Mouse (Mus musculus) embryonic facial prominence, embryonic 10.5 days (tissue): ENCODE results near the gene Gal3st2. TPM values are rescaled to one million over a fixed set of nuclear protein-coding genes. Genes with fewer than 3 reads are reported as not detected.
"Not testable (repeated sequence)": the region's sequence is repeated elsewhere in the genome, so short reads cannot be mapped to it uniquely, and the experiment has no call there.

Experiments used
- DNase-seq: peaks from one replicate; pipeline ENCODE4 v3.0.0-alpha.2; 2017; ENCODE audit warnings: low spot score
- H3K27ac ChIP-seq: fragments of 300-500 bp; sonication (generic); replicated peaks from 2 replicates; pipeline ENCODE4 v1.5.1; 2016; ENCODE audit warnings: mild to moderate bottlenecking
- H3K27me3 ChIP-seq: fragments of 300-500 bp; sonication (generic); replicated peaks from 2 replicates; pipeline ENCODE4 v1.6.1; 2016; ENCODE audit warnings: low read depth, mild to moderate bottlenecking; ENCODE audit not compliant: poor library complexity, severe bottlenecking
- H3K36me3 ChIP-seq: fragments of 300-500 bp; sonication (generic); replicated peaks from 2 replicates; pipeline ENCODE4 v1.6.1; 2016; ENCODE audit warnings: mild to moderate bottlenecking, moderate library complexity
- H3K4me1 ChIP-seq: fragments of 300-500 bp; sonication (generic); 2 replicates; pipeline ENCODE4 v1.6.1; 2016
- H3K4me3 ChIP-seq: fragments of 300-500 bp; sonication (generic); 2 replicates; pipeline ENCODE4 v1.5.1; 2016; ENCODE audit warnings: mild to moderate bottlenecking, moderate library complexity
- H3K9me3 ChIP-seq: fragments of 300-500 bp; sonication (generic); 2 replicates; pipeline ENCODE4 v1.6.1; 2016; ENCODE audit warnings: mild to moderate bottlenecking
- WGBS: fragments of 180-500 bp; shearing (Covaris S2); methylation state at CpG from one replicate; pipeline ENCODE4 v1.1.7; 2016; 5-methylcytosine and 5-hydroxymethylcytosine counted together
- polyA plus RNA-seq: library from polyadenylated mRNA; unstranded; fragments of >200 nt; fragmentation: Nextera tagmentation; extraction: Ambion mirVana; gene quantifications from 2 replicates; pipeline ENCODE4 v1.2.1, GENCODE M21; 2016

The Gal3st2 gene
- polyA plus RNA-seq, 1 experiment from 2014 or later = not detected

DNA sequence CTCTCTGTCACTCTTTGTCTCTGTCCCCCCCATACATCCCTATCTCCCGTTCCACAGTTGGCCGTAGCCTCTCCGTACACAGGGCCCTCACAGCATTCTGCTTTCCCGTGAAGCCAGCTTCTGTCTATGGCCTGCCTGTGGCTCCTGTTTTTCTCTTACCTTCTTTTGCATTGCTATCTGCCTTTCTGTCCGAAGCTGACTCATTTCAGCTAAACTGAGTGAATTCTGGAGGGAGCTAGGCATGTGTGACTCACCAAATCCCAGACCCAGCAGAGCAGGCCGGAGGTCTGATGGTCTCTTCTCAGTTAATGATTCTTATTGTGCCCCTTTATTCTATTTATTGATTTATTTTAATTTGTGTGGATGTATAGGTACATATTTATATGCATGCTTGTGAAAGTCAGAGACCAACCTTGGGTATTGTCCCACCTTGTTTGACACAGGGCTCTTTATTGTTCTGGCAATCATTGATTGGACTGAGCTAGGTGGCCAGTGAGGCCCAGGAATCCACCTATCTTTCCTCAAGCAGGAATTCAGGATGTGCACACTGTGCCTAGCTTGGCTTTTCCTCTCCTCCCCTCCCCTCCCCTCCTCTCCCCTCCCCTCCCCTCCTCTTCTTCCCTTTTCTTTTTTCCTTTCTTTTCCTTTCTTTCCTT is 25.1 kb upstream of the Gal3st2 start:
- 92% methylated on average over 6 of the region's 6 CpGs for WGBS
- DNase-seq = no peak
- Histone ChIP-seq H3K36me3 (peaks cover 35% of the 10 kb centered on the region), H3K9me3 (no peaks in the 10 kb centered on the region), H3K27ac (no peak overlapping the region), H3K4me1 (no peaks in the 10 kb centered on the region), H3K4me3 (no peak overlapping the region), H3K27me3 (no peaks in the 10 kb centered on the region)

DNA sequence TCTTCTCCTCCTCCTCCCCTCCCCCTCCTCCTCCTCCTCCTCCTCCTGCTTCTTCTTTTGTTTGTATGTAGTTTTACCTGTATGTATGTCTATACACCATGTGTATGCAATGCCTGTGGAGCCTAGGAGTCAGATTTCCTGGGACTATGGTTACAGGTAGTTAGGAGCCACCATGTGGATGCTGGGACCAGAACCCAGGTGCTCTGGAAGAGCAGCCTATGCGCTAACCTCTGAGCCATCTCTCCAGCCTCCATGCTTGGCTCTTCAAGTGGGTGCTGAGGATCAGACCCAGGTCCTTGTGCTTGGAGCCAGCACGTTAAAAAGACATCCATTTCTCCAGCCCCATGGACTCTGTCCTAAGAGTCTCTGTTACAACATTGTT is 24.6 kb upstream of the Gal3st2 start:
- Histone ChIP-seq H3K36me3 (peaks cover 35% of the 10 kb centered on the region), H3K9me3 (no peaks in the 10 kb centered on the region), H3K27ac (no peak overlapping the region), H3K4me1 (no peaks in the 10 kb centered on the region), H3K27me3 (no peaks in the 10 kb centered on the region), H3K4me3 (no peak overlapping the region)
- 91% methylated on average over 2 of the region's 2 CpGs for WGBS
- DNase-seq = no peak

DNA sequence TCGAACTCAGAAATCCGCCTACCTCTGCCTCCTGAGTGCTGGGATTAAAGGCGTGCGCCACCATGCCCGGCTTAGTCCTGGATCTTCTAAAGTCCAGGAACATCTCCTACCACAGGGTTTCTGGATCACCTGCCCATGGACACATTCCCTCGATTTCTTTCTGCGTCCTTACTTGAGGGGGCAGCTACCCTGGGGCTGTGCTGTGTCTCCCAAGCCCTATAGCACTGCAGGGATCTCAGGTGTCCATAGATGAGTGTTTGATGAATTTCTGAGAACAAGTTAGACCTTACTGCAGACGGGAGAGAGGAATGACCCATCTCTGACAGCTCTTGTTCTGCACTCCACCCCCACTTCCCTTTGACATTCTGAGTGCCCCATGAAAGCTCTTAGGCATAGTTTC is 23.8 kb upstream of the Gal3st2 start:
- Histone ChIP-seq H3K27me3 (no peaks in the 10 kb centered on the region), H3K9me3 (no peaks in the 10 kb centered on the region), H3K4me3 (no peak overlapping the region), H3K36me3 (peaks cover 35% of the 10 kb centered on the region), H3K4me1 (no peaks in the 10 kb centered on the region), H3K27ac (no peak overlapping the region)
- 92% methylated on average over 8 of the region's 8 CpGs for WGBS
- DNase-seq = no peak

DNA sequence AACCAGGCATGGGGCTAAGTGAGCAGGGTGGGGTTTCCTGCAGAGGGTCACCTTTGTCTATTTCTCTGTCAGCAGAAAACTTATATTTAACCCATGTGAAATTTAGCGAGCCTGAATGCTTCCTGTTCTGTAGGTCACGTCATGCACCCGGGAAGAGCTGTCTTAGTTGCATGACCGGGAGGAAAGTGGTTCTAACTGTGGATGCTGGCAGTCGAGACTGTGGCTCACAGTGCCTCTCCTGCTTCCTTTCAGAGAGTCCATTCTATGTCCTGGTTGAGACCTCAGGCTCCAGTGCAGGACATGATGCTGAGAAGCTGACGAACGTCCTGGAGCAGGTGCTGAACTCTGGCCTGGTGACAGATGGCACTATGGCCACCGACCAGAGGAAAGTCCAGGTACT is 22.5 kb upstream of the Gal3st2 start:
- not testable (repeated sequence) for H3K27ac ChIP-seq, H3K27me3 ChIP-seq, H3K4me1 ChIP-seq, H3K4me3 ChIP-seq, H3K9me3 ChIP-seq, DNase-seq
- H3K36me3 ChIP-seq = peaks cover 35% of the 10 kb centered on the region
- WGBS = 88% methylated on average over 8 of the region's 8 CpGs

DNA sequence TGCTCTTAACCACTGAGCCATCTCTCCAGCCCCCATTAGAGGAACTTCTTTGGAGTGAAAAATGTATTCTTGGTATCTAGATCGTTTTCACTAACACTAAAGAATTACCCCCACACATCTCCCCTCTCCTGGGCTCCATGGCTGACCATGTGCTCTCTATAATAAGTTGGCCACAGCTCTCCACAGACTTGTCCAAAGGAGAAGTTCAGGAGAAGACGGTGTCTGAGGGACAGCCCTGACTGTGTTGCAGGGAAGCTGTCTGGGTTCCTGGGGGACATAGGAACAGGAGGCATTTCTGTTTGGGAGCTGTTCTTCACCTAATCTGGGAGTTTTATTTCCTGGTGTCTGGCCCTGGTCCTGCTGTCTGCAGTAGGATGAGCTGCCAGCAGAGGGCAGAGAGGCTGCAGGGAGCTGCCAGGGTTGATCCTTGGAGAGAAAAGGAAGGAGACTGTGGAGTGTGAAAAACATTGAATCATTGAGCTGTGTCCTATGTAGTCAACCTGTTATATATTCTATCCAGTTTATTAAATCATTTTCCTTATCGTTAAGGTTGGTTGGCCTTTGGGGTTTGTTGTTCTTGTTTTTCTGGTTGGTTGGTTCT is 15.2 kb upstream of the Gal3st2 start:
- H3K27ac ChIP-seq, DNase-seq, H3K27me3 ChIP-seq, H3K4me3 ChIP-seq, H3K36me3 ChIP-seq, H3K9me3 ChIP-seq, H3K4me1 ChIP-seq: not testable (repeated sequence)
- WGBS = 83% methylated on average over 2 of the region's 3 CpGs

DNA sequence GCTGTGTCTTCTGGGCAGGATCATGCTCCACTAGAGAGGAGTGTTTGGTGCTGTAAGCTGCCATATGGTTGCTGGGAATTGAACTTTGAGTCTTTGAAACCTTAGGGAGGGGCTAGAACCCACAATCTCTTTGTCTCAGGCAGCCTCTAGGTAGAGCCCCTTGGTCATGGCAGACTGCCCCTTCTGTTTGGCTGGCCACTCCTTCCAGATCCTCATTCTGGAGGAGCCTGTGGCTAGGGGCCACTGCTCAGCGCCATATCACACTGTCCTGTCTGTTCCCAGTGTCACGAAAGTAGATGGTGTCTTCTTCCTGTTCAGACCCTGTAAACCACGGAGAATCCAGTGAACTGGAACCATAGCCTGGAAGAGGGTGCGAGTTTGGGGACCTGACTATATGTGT is 5.3 kb upstream of the Gal3st2 start:
- H3K36me3 ChIP-seq, H3K27me3 ChIP-seq, H3K27ac ChIP-seq, H3K4me1 ChIP-seq, H3K4me3 ChIP-seq, DNase-seq, H3K9me3 ChIP-seq: not testable (repeated sequence)
- WGBS = 88% methylated on average over 4 of the region's 4 CpGs

DNA sequence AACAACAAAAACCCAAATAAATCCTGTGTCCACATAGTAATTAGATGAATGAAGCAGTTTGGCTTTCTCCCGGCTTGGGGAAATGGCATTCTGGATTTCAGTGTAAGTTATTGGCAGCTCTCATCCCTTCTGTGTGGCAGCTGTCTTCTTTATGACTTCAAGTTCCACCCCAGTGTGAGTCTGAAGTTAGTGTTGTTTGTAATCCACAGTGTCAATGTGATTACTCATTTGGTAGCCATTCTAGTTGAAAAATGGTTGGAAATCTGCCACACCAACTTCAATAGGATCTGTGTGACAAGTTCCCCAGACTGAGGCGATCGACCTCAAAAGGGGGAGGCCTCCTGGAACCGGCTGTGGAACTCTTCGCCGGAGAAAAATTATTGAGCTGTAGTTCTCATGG is 3.7 kb upstream of the Gal3st2 start:
- H3K27ac ChIP-seq = no peak overlapping the region
- H3K27me3 ChIP-seq = no peaks in the 10 kb centered on the region
- no peak overlapping the region for H3K4me3 ChIP-seq
- H3K4me1 ChIP-seq = no peaks in the 10 kb centered on the region
- DNase-seq = no peak
- H3K36me3 ChIP-seq = no peaks in the 10 kb centered on the region
- WGBS = 93% methylated on average over 6 of the region's 6 CpGs
- H3K9me3 ChIP-seq = no peaks in the 10 kb centered on the region

DNA sequence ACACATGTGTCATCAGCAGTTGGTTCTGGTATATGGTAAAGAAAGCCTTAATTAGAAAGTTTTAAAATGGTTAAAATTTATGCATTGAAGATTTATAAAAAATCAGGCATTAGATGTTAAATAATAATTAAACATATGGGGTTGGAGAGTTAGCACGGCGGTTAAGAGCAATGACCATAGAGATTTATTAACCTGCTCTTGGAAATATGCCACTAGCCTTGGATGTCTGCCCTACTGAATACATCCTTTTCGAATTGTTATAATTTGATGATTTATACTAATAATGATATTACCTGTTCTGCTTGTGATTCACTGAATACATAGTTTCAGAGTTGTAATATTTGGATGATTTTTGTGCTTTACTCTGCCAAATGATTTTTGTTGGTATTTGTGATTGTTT is 3.1 kb upstream of the Gal3st2 start:
- Histone ChIP-seq H3K4me1 (no peaks in the 10 kb centered on the region), H3K4me3 (no peak overlapping the region), H3K36me3 (no peaks in the 10 kb centered on the region), H3K27ac (no peak overlapping the region), H3K27me3 (no peaks in the 10 kb centered on the region), H3K9me3 (no peaks in the 10 kb centered on the region)
- DNase-seq = no peak
- 90% methylated on average over 3 of the region's 3 CpGs for WGBS

DNA sequence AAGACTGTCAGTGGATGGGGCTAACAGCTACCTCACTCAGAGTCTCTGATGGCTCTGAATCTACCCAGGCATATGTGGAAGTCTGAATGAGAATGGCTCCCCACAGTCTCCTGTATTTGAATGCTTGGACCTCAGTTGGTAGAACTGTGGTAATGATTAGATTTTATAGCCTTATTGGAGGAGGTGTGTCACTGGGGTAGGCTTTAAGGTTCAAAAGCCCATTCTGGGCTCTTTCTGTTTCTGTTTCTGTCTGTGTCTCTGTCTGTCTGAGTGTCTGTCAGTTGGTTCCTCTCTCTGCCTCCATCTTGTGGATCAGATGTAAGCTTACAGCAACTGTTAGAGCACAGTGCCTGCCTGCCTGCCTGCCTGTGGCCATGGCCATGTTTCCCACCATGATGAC is 1.5 kb upstream of the Gal3st2 start:
- H3K36me3 ChIP-seq = no peaks in the 10 kb centered on the region
- no peaks in the 10 kb centered on the region for H3K27me3 ChIP-seq
- no peaks in the 10 kb centered on the region for H3K9me3 ChIP-seq
- no peaks in the 10 kb centered on the region for H3K4me1 ChIP-seq
- no peak overlapping the region for H3K4me3 ChIP-seq
- no peak overlapping the region for H3K27ac ChIP-seq
- DNase-seq = no peak

DNA sequence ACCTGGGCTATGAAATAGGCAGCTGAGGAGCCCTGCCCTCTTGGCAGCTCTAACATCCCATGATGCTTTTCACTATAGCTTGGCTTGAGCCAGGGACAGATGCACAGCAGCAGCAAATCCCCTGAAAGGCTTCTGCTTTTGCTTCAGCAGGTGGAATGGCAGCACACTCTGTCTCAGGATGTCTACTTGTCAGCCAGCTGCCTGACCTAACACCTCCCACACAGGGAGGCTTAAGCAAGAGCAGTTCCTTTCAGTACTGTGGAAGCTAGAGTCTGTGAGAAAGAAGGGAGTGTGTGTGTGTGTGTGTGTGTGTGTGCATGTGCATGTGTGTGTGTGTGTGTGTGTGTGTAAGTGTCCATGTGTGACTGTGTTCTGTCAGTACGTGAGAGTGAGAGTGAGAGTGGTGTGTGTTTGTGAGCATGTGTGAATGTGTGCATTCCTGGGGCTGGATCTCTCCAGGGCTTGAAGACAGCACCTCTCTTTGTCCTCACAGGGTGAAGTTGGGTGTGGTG is 10.5 kb downstream of the Gal3st2 start:
- not testable (repeated sequence) for H3K27me3 ChIP-seq, H3K27ac ChIP-seq, H3K4me3 ChIP-seq, H3K36me3 ChIP-seq, DNase-seq, H3K4me1 ChIP-seq, H3K9me3 ChIP-seq
- 33% methylated on average over 1 of the region's 1 CpGs for WGBS

DNA sequence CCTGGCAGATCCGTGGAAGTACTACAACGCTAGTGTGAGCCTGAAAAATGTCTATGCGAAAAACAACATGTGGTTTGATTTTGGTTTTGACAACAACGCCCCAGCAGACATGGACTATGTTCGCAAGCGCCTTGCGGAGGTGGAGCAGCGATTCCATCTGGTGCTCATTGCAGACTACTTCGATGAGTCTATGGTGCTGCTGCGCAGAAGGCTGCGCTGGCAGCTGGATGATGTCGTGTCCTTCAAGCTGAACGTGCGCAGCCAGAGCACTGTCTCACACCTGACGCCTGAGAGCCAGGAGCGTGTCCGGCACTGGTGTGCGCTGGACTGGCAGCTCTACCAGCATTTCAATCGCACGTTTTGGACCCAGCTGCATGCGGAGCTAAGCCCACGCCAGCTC is 13.3 kb downstream of the Gal3st2 start:
- not testable (repeated sequence) for H3K4me3 ChIP-seq, H3K36me3 ChIP-seq, H3K9me3 ChIP-seq, H3K27me3 ChIP-seq, H3K4me1 ChIP-seq, H3K27ac ChIP-seq, DNase-seq
- 94% methylated on average over 18 of the region's 22 CpGs for WGBS

DNA sequence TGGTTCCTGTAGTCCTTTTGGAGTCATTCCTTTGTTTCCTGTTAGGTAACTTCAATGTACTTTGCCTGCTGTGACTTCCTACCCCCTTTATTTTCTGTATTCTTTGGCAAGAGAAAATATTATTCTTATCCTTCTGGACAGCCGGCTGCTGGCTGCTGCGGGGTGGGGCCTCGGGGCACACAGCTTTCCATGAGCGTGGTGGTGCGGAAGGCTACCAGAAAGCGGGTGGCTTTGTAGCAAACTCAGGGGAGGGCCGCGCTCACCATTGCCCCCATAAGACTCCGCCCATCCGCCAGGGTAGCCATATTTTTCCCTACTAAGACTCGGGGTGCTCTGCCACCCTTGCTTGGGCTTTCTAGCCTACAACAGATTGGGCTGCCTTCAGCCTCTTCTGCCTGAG is 20.7 kb downstream of the Gal3st2 start:
- no CpG with 5 or more reads among the region's 11 CpGs for WGBS
- H3K9me3 ChIP-seq, H3K4me1 ChIP-seq, DNase-seq, H3K36me3 ChIP-seq, H3K27ac ChIP-seq, H3K27me3 ChIP-seq, H3K4me3 ChIP-seq: not testable (repeated sequence)

DNA sequence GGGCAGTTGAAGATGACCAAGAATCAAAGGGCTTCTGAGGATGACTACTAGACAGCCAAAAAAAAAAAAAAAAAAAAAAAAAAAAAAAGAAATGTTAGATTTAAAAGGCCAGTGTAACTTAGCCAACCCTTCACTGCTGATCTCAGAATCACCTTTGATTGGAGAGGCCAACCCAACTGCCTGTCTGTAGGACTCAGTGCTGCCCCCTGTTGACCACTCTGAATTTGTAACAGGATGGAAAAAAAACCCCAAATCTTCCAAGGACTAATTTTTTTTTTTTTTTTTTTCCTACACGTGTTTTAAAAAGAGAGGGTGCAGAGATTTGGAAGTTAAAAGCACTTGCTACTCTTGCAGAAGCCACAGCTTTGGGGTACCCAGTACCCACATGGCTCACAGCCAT is 29.8 kb downstream of the Gal3st2 start:
- 64% methylated on average over 1 of the region's 1 CpGs for WGBS
- not testable (repeated sequence) for H3K36me3 ChIP-seq, H3K4me1 ChIP-seq, H3K27me3 ChIP-seq, H3K9me3 ChIP-seq, H3K4me3 ChIP-seq, DNase-seq, H3K27ac ChIP-seq
